Mouse (Mus musculus) cortical plate, adult 2 months (tissue): ENCODE data around the gene Abi3. TPM values are rescaled to one million over a fixed set of nuclear protein-coding genes. Genes with fewer than 3 reads are reported as not detected.

Experiments
- H3K27ac ChIP-seq: fragments of 200-500 bp; 2 replicates; pipeline ENCODE4 v1.5.1; 2012; ENCODE audit warnings: low read length, control low read depth, inconsistent platforms; ENCODE audit not compliant: insufficient read depth
- H3K4me1 ChIP-seq: fragments of 200-500 bp; 2 replicates; pipeline ENCODE4 v1.6.1; 2011; ENCODE audit warnings: low read length; ENCODE audit not compliant: control insufficient read depth, insufficient read depth
- H3K4me3 ChIP-seq: fragments of 200-500 bp; 2 replicates; pipeline ENCODE4 v1.5.1; 2011; ENCODE audit warnings: mild to moderate bottlenecking, low read length, control low read depth; ENCODE audit not compliant: insufficient read depth
- CTCF ChIP-seq: fragments of 200-500 bp; IDR thresholded peaks from 2 replicates; pipeline ENCODE4 v1.5.1; 2011; ENCODE audit warnings: mild to moderate bottlenecking, control low read depth, low read length; ENCODE audit not compliant: insufficient read depth; ENCODE audit errors: extremely low read depth
- POLR2A ChIP-seq: fragments of 200-500 bp; IDR thresholded peaks from 2 replicates; pipeline ENCODE4 v1.6.1; 2011; ENCODE audit warnings: mild to moderate bottlenecking, low read length, control low read depth; ENCODE audit not compliant: insufficient read depth; ENCODE audit errors: extremely low read depth
- polyA plus RNA-seq: library from polyadenylated mRNA; depleted of rRNA; stranded (reverse); fragments of >200 nt; gene quantifications from 2 replicates; pipeline ENCODE4 v1.2.3, GENCODE M21; 2012

The Abi3 gene
- polyA plus RNA-seq, 1 experiment: 11.8 TPM

- H3K4me1 ChIP-seq: no peaks in the 10 kb centered on the region
These were observed 27.4 kb downstream of the Abi3 start for GRCm38 (mm10) chr11:95814857-95815256.

DNA sequence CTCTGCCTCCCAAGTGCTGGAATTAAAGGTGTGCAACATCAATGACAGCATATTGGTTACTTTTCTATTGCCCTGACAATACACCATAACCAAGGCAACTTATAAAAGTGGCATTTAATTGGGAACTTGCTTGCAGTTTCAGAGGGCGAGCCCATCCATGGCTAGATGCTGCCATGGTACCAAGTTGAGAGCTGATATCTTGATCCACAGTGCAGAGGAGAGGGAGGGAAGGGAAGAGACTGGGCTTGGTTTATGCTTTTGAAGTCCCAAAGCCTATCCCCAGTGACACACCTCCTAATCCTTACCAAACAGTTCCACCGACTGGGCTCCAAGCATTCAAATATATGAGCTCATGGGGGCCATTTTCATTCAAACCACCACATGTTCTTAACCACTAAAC lies 28.2 kb downstream of the Abi3 start:
- no peaks in the 10 kb centered on the region for H3K4me1 ChIP-seq
- no peak for TF ChIP-seq POLR2A
- TF ChIP-seq CTCF: no peak
- no peak overlapping the region for H3K4me3 ChIP-seq
- H3K27ac ChIP-seq: no peak overlapping the region

More at GRCm38 (mm10) chr11:95814857-95815256, 27.4 kb downstream of the Abi3 start:
- no peak overlapping the region for H3K4me3 ChIP-seq
- H3K27ac ChIP-seq: no peak overlapping the region
- TF ChIP-seq POLR2A (no peak), CTCF (no peak)

GRCm38 (mm10) chr11:95812224-95812623 lies 30.1 kb downstream of the Abi3 start:
- no peak overlapping the region for H3K4me3 ChIP-seq
- H3K27ac ChIP-seq: no peak overlapping the region
- H3K4me1 ChIP-seq: no peaks in the 10 kb centered on the region
- TF ChIP-seq POLR2A (no peak), CTCF (no peak)

GRCm38 (mm10) chr11:95811741-95812140 lies 30.5 kb downstream of the Abi3 start:
- Histone ChIP-seq H3K27ac (no peak overlapping the region), H3K4me3 (no peak overlapping the region), H3K4me1 (no peaks in the 10 kb centered on the region)
- no peak for TF ChIP-seq POLR2A
- no peak for TF ChIP-seq CTCF

GRCm38 (mm10) chr11:95810828-95811227 lies 31.4 kb downstream of the Abi3 start:
- TF ChIP-seq CTCF (no peak), POLR2A (no peak)
- Histone ChIP-seq H3K4me1 (no peaks in the 10 kb centered on the region), H3K4me3 (no peak overlapping the region), H3K27ac (no peak overlapping the region)

DNA sequence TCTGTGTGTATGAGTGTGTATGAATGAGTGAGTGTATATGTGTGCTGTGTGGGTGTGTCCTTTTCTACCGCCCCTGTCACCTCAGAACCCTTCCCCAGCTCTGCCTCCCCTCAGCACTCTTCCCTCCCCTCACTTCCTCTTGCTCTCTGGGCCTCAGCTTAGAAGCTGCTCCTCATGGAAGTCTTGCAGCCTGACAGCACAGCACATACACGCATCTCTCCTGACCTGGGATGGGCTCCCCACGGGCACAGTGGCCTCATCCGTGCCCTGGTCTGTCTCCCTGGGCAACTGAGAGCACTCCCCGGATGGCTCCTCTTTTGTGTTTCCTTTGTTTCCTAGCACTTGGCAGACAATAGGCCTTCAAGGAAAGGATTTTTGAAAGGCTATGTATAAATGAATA lies 32.7 kb downstream of the Abi3 start:
- TF ChIP-seq POLR2A (no peak), CTCF (no peak)
- no peaks in the 10 kb centered on the region for H3K4me1 ChIP-seq
- no peak overlapping the region for H3K4me3 ChIP-seq
- no peak overlapping the region for H3K27ac ChIP-seq

GRCm38 (mm10) chr11:95808448-95809011 lies 33.7 kb downstream of the Abi3 start:
- TF ChIP-seq CTCF (no peak), POLR2A (no peak)
- H3K4me1 ChIP-seq: no peaks in the 10 kb centered on the region

DNA sequence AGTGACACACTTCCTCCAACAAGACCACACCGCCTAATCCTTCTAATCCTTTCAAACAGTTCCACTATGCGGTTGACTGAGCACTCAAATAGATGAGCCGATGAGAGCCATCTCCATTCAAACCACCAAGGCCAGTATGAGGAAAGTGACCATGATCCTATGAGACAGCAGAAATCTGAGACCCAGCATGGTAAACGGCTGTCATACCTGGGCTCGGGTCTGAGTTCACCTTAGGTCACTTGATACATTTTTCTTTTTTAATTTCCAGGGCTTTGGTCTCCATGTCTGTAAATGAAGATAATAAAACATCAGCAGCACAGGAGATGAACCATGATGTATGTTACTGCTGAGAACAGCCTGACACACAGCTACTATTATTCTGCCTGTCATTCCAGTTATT lies 34.4 kb downstream of the Abi3 start:
- no peaks in the 10 kb centered on the region for H3K4me1 ChIP-seq
- no peak overlapping the region for H3K27ac ChIP-seq
- TF ChIP-seq POLR2A: no peak
- no peak for TF ChIP-seq CTCF
- H3K4me3 ChIP-seq: no peak overlapping the region

More at GRCm38 (mm10) chr11:95808448-95809011, 33.7 kb downstream of the Abi3 start:
- Histone ChIP-seq H3K4me3 (no peak overlapping the region), H3K27ac (no peak overlapping the region)

DNA sequence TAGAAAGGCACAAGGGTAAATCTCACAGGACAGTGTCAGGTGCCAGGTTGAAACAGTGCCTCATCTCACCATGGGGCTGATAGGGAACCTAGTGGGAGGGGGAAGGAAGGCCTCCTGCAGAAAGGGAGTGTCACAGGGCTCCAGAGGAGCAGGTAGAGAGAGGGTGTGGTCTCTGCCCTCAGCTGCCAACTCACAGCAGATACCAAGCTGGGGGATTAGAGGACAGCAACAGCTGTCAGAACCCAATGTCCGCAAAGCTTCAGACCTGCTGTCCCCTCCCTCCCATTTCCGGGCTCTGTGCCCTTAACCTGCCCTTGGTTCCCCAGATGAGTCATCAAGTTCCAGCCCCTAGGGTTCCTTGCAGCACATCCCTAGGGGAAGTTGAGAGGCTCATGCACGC lies 36.7 kb downstream of the Abi3 start:
- H3K4me3 ChIP-seq: no peak overlapping the region
- no peak overlapping the region for H3K27ac ChIP-seq
- H3K4me1 ChIP-seq: no peaks in the 10 kb centered on the region
- no peak for TF ChIP-seq CTCF
- TF ChIP-seq POLR2A: no peak

- Histone ChIP-seq H3K4me1 (no peaks in the 10 kb centered on the region), H3K4me3 (no peak overlapping the region), H3K27ac (no peak overlapping the region)
- TF ChIP-seq POLR2A (no peak), CTCF (no peak)
These were observed 37.3 kb downstream of the Abi3 start for GRCm38 (mm10) chr11:95805010-95805409.
